Mouse (Mus musculus) heart, embryonic 15.5 days (tissue): Measurements from ENCODE around the gene Gcn1l1. TPM values are rescaled to one million over a fixed set of nuclear protein-coding genes. Genes with fewer than 3 reads are reported as not detected.
A peak's percentile ranks its signal among the peaks of the same experiment; 100 is the strongest.

Source experiments
- ATAC-seq: fragments of 200-750 bp; cut with Nextera tagmentation; replicated peaks from 2 replicates; pipeline ENCODE4 v1.8.0; 2017; ENCODE audit warnings: low read depth, moderate TSS enrichment; ENCODE audit not compliant: insufficient number of reproducible peaks, insufficient read depth, low FRiP score
- H3K27ac ChIP-seq: fragments of 300-500 bp; sonication (generic); 2 replicates; pipeline ENCODE4 v1.5.1; 2015; ENCODE audit warnings: mild to moderate bottlenecking, inconsistent platforms
- H3K27me3 ChIP-seq: fragments of 300-500 bp; sonication (generic); 2 replicates; pipeline ENCODE4 v1.6.1; 2015; ENCODE audit warnings: inconsistent platforms
- H3K36me3 ChIP-seq: fragments of 300-500 bp; sonication (generic); 2 replicates; pipeline ENCODE4 v1.6.1; 2015; ENCODE audit warnings: mild to moderate bottlenecking, inconsistent platforms
- H3K4me1 ChIP-seq: fragments of 300-500 bp; sonication (generic); replicated peaks from 2 replicates; pipeline ENCODE4 v1.6.1; 2015; ENCODE audit warnings: inconsistent platforms
- H3K4me2 ChIP-seq: fragments of 300-500 bp; sonication (generic); 2 replicates; pipeline ENCODE4 v1.6.1; 2015; ENCODE audit warnings: inconsistent platforms, mild to moderate bottlenecking, moderate library complexity
- H3K4me3 ChIP-seq: fragments of 300-500 bp; sonication (generic); 2 replicates; pipeline ENCODE4 v1.5.1; 2015; ENCODE audit warnings: mild to moderate bottlenecking, inconsistent platforms
- H3K9ac ChIP-seq: fragments of 300-500 bp; sonication (generic); 2 replicates; pipeline ENCODE4 v1.6.1; 2015; ENCODE audit warnings: mild to moderate bottlenecking, inconsistent platforms
- H3K9me3 ChIP-seq: fragments of 300-500 bp; sonication (generic); replicated peaks from 2 replicates; pipeline ENCODE4 v1.6.1; 2016; ENCODE audit warnings: inconsistent platforms
- WGBS: fragments of 180-500 bp; shearing (Covaris S2); methylation state at CpG from one replicate; pipeline ENCODE4 v1.1.7; 2015; ENCODE audit warnings: mixed read lengths; 5-methylcytosine and 5-hydroxymethylcytosine counted together
- polyA plus RNA-seq: library from polyadenylated mRNA; unstranded; fragments of >200 nt; fragmentation: Nextera tagmentation; extraction: Ambion mirVana; gene quantifications from 2 replicates; pipeline ENCODE4 v1.2.1, GENCODE M21; 2015

Gcn1l1 gene
- polyA plus RNA-seq, 1 experiment from 2014 or later, result 20.9 TPM

DNA sequence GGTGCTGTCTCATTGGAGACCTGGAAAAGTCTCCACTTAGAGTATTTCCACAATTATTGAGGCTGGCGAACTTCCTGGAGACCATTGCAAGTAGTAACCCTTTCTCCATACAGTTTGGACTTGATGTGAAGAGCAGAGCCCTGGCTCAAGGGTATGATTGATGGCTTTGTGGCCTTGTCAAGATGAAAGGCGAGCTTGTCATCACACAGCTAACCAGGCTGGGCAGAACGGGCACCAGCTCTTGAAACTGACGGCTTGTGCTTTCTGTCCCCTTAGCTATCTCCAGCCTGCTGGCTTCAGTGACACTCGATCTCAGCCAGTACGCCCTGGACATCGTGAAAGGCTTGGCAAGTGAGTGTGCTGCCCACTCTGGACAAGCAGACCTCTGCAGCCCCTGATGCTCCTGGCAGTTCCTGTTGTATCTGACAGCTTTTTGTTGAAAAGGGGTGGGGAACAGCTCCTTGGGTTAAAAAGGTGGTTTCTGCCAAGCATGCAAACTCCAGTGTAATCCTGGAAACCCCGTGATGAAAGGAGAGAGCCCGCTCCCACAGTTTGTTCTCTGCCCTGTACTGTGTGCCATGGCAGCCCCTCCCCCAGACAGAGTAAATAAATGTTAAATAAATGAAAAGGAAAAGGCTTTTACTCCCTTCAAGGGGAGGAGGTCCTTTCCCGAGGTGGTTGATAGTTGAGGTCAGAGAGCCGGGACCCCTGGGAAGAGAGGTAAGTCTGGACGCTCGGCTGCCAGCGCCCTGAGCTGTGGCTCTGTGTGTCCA lies 15.4 kb downstream of the Gcn1l1 start:
- Histone ChIP-seq H3K4me1 (no peaks in the 10 kb centered on the region), H3K27ac (no peak overlapping the region), H3K27me3 (no peaks in the 10 kb centered on the region), H3K4me3 (no peak overlapping the region), H3K36me3 (peaks cover 93% of the 10 kb centered on the region), H3K9me3 (no peaks in the 10 kb centered on the region), H3K4me2 (no peak overlapping the region), H3K9ac (no peak overlapping the region)
- WGBS, result 73% methylated on average over 14 of the region's 14 CpGs
- ATAC-seq, result no peak

- Histone ChIP-seq H3K4me3 (no peak overlapping the region), H3K9me3 (no peaks in the 10 kb centered on the region), H3K36me3 (peaks cover 95% of the 10 kb centered on the region), H3K27me3 (no peaks in the 10 kb centered on the region), H3K27ac (no peak overlapping the region), H3K4me1 (no peaks in the 10 kb centered on the region), H3K4me2 (no peak overlapping the region), H3K9ac (no peak overlapping the region)
- ATAC-seq, result no peak
- WGBS, result 94% methylated on average over 9 of the region's 9 CpGs
Observed at GRCm38 (mm10) chr5:115581662-115582061, 16.6 kb downstream of the Gcn1l1 start.

- Histone ChIP-seq H3K4me1 (no peaks in the 10 kb centered on the region), H3K9ac (no peak overlapping the region), H3K9me3 (no peaks in the 10 kb centered on the region), H3K27ac (no peak overlapping the region), H3K4me2 (no peak overlapping the region), H3K27me3 (no peaks in the 10 kb centered on the region), H3K36me3 (peaks cover 97% of the 10 kb centered on the region), H3K4me3 (no peak overlapping the region)
- no peak for ATAC-seq
- WGBS, result 88% methylated on average over 12 of the region's 12 CpGs
Observed at GRCm38 (mm10) chr5:115585616-115586015, 20.6 kb downstream of the Gcn1l1 start.

DNA sequence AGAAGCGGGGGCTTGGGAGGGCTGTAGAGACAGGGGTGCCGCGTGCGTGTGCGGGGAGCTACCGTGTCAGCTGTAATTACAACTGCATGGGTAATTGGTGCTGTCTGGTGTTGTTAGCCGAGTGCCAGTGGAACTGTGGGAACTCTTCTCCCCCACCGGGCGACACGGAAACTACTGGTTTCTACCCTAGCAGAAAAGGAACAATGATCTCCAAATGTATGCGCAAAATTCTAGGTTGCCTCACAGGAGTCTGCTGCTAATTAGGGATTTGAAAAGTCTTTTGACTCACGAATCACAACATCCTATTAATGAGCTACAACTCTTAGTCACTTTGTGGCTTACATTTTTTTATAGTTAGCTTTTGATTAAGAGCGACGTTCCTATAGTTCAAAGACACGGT lies 21.1 kb downstream of the Gcn1l1 start:
- Histone ChIP-seq H3K9me3 (no peaks in the 10 kb centered on the region), H3K36me3 (peaks cover 97% of the 10 kb centered on the region), H3K27me3 (no peaks in the 10 kb centered on the region), H3K4me3 (no peak overlapping the region), H3K4me1 (no peaks in the 10 kb centered on the region), H3K27ac (no peak overlapping the region), H3K4me2 (no peak overlapping the region), H3K9ac (no peak overlapping the region)
- WGBS, result 93% methylated on average over 15 of the region's 15 CpGs
- no peak for ATAC-seq

GRCm38 (mm10) chr5:115586780-115587179 lies 21.7 kb downstream of the Gcn1l1 start:
- Histone ChIP-seq H3K4me3 (no peak overlapping the region), H3K36me3 (peaks cover 97% of the 10 kb centered on the region), H3K4me2 (no peak overlapping the region), H3K27me3 (no peaks in the 10 kb centered on the region), H3K9ac (no peak overlapping the region), H3K9me3 (no peaks in the 10 kb centered on the region), H3K27ac (no peak overlapping the region), H3K4me1 (no peaks in the 10 kb centered on the region)
- ATAC-seq, result no peak
- WGBS, result 80% methylated on average over 2 of the region's 2 CpGs

GRCm38 (mm10) chr5:115591028-115591427 lies 26.0 kb downstream of the Gcn1l1 start:
- ATAC-seq, result no peak
- no peaks in the 10 kb centered on the region for H3K27me3 ChIP-seq
- no peaks in the 10 kb centered on the region for H3K9me3 ChIP-seq
- no peak overlapping the region for H3K9ac ChIP-seq
- no peak overlapping the region for H3K4me2 ChIP-seq
- WGBS, result 78% methylated on average over 11 of the region's 11 CpGs
- H3K27ac ChIP-seq, result no peak overlapping the region
- H3K4me3 ChIP-seq, result no peak overlapping the region
- H3K4me1 ChIP-seq, result peaks cover 11% of the 10 kb centered on the region; the same call in 1 of the 2 replicates
- H3K36me3 ChIP-seq, result peaks cover 96% of the 10 kb centered on the region

- Histone ChIP-seq H3K4me2 (no peak overlapping the region), H3K27me3 (no peaks in the 10 kb centered on the region), H3K9me3 (no peaks in the 10 kb centered on the region), H3K4me1 (peaks cover 11% of the 10 kb centered on the region; the same call in 1 of the 2 replicates), H3K9ac (no peak overlapping the region), H3K4me3 (no peak overlapping the region), H3K36me3 (peaks cover 94% of the 10 kb centered on the region), H3K27ac (no peak overlapping the region)
- 91% methylated on average over 2 of the region's 2 CpGs for WGBS
- no peak for ATAC-seq
Observed at GRCm38 (mm10) chr5:115591506-115591905, 26.5 kb downstream of the Gcn1l1 start.

GRCm38 (mm10) chr5:115603561-115603960 lies 38.5 kb downstream of the Gcn1l1 start:
- Histone ChIP-seq H3K27me3 (no peaks in the 10 kb centered on the region), H3K4me2 (no peak overlapping the region), H3K4me1 (no peaks in the 10 kb centered on the region), H3K36me3 (peaks cover 87% of the 10 kb centered on the region), H3K4me3 (no peak overlapping the region), H3K9ac (no peak overlapping the region), H3K9me3 (no peaks in the 10 kb centered on the region), H3K27ac (no peak overlapping the region)
- 96% methylated on average over 6 of the region's 6 CpGs for WGBS
- no peak for ATAC-seq

- peaks cover 97% of the 10 kb centered on the region for H3K36me3 ChIP-seq
- WGBS, result 88% methylated on average over 11 of the region's 11 CpGs
- no peak for ATAC-seq
Observed at GRCm38 (mm10) chr5:115611566-115611965, 46.5 kb downstream of the Gcn1l1 start.

DNA sequence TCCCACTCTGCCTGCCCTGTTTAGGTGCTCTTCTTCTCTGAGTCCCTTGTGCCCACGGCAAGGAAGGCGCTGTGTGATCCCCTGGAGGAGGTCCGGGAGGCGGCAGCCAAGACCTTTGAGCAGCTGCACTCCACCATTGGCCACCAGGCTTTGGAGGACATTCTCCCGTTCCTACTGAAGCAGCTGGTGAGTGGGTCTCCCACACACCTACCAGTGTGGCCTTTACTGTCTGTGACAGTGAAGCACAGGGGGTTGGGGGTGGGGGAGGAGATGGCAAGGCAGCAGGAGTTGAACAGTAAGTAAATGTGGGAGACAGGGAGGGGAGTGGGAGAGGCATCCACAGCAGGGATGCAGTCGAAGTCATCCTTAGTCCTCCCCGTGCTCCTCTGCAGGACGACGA lies 48.3 kb downstream of the Gcn1l1 start:
- no peaks in the 10 kb centered on the region for H3K27me3 ChIP-seq
- no peak overlapping the region for H3K9ac ChIP-seq
- H3K4me1 ChIP-seq, result peaks cover 2% of the 10 kb centered on the region; the same call in 1 of the 2 replicates
- no peak overlapping the region for H3K27ac ChIP-seq
- H3K4me2 ChIP-seq, result no peak overlapping the region
- no peak overlapping the region for H3K4me3 ChIP-seq
- 91% methylated on average over 9 of the region's 9 CpGs for WGBS
- ATAC-seq, result no peak
- H3K9me3 ChIP-seq, result no peaks in the 10 kb centered on the region
- H3K36me3 ChIP-seq, result peaks cover 98% of the 10 kb centered on the region

More at GRCm38 (mm10) chr5:115611566-115611965, 46.5 kb downstream of the Gcn1l1 start:
- no peak overlapping the region for H3K4me3 ChIP-seq
- no peaks in the 10 kb centered on the region for H3K9me3 ChIP-seq
- H3K27ac ChIP-seq, result no peak overlapping the region
- no peak overlapping the region for H3K9ac ChIP-seq
- no peaks in the 10 kb centered on the region for H3K27me3 ChIP-seq
- peaks cover 2% of the 10 kb centered on the region; the same call in 1 of the 2 replicates for H3K4me1 ChIP-seq
- H3K4me2 ChIP-seq, result no peak overlapping the region

DNA sequence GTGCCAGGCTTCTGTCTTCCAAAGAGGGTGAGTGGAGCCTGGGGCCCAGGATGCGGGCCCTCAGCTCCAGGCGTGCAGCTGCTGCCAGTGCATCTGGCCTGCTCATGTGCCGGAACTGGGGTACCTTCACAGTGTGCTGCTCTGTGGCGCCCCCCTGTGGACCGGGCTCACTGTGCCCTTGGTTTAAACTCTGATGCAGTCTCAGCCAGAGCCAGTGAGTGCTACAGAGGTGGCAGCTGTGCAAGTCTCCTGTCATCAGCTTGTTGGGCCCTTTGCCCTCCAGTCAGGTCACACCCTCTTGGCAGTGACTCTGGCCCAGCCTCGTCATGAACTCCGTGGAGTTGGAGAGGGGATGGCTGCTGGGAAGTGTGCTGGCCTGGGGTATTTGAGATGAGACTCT lies 49.9 kb downstream of the Gcn1l1 start:
- peaks cover 98% of the 10 kb centered on the region for H3K36me3 ChIP-seq
- H3K4me3 ChIP-seq, result no peak overlapping the region
- peak; percentile 34; the same call in 1 of the 2 replicates for ATAC-seq
- WGBS, result 66% methylated on average over 7 of the region's 7 CpGs
- no peak overlapping the region for H3K27ac ChIP-seq
- no peaks in the 10 kb centered on the region for H3K27me3 ChIP-seq
- H3K4me1 ChIP-seq, result peaks cover 2% of the 10 kb centered on the region; the same call in 1 of the 2 replicates
- no peak overlapping the region for H3K9ac ChIP-seq
- no peaks in the 10 kb centered on the region for H3K9me3 ChIP-seq
- no peak overlapping the region for H3K4me2 ChIP-seq

DNA sequence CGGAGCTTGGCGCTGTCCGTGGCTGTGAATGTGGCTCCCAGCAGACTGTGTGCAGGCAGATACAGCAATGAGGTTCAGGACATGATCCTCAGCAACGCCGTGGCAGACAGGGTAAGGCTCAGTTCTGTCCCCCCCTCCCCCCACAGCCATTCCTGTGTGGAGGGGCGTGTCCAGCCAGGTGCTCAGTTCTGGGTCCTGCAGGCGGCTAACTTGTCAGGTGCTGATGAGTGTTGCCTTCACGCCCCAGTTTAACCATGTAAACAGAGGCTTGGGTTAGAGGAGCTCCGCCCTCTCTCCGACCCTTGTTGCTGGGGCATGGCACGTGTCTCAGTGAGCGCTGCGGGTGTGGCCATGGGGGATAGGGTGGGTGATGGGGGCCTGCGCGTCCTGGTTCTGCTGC lies 54.6 kb downstream of the Gcn1l1 start:
- H3K27ac ChIP-seq, result no peak overlapping the region
- no peak for ATAC-seq
- no peaks in the 10 kb centered on the region for H3K9me3 ChIP-seq
- H3K27me3 ChIP-seq, result no peaks in the 10 kb centered on the region
- H3K4me3 ChIP-seq, result no peak overlapping the region
- H3K36me3 ChIP-seq, result peaks cover 63% of the 10 kb centered on the region
- no peak overlapping the region for H3K9ac ChIP-seq
- H3K4me1 ChIP-seq, result peaks cover 2% of the 10 kb centered on the region; the same call in 1 of the 2 replicates
- whole genome bisulfite sequencing, result 91% methylated on average over 15 of the region's 15 CpGs
- H3K4me2 ChIP-seq, result no peak overlapping the region
